Mouse (Mus musculus) spleen, embryonic (tissue): ENCODE measurements around the gene Ctc1.
"Not testable (repeated sequence)": the region's sequence is repeated elsewhere in the genome, so short reads cannot be mapped to it uniquely, and the experiment has no call there.

Experiments used
- CTCF ChIA-PET: fragments of 350-600 bp; sonication (Branson Sonifier 250); formaldehyde crosslinking; loops from one replicate; lab custom pipeline; 2022; lab: Charles Lee

Gene Ctc1

DNA sequence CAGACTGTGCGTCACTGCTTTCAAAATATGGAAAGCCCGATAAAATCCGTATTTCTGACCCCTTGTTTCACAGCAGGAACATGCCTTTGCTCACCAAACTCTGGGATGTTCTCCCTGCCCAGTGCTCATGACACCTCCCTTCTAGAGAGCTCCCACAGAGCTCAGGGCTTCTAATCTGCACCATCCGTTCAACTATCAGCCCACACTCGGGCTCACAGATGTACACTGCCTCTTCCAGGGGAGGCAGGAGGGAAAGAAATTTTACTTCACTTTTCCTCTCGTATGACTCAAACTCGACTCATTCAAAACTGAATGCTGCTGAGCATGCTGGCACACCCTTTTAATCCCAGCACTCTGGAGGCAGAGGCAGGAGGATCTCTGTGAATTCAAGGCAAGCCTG is 10.5 kb upstream of the Ctc1 start:
- CTCF ChIA-PET = interaction anchor here (0.6 kb wide), 1 partner anchor 193 kb away, joined by 3 read pairs; no protein-coding TSS in a partner anchor

GRCm38 (mm10) chr11:69006575-69006974 is 9.1 kb upstream of the Ctc1 start:
- CTCF ChIA-PET = interaction anchor here (0.5 kb wide), 1 partner anchor 982 kb away, joined by 3 read pairs; no protein-coding TSS in a partner anchor

DNA sequence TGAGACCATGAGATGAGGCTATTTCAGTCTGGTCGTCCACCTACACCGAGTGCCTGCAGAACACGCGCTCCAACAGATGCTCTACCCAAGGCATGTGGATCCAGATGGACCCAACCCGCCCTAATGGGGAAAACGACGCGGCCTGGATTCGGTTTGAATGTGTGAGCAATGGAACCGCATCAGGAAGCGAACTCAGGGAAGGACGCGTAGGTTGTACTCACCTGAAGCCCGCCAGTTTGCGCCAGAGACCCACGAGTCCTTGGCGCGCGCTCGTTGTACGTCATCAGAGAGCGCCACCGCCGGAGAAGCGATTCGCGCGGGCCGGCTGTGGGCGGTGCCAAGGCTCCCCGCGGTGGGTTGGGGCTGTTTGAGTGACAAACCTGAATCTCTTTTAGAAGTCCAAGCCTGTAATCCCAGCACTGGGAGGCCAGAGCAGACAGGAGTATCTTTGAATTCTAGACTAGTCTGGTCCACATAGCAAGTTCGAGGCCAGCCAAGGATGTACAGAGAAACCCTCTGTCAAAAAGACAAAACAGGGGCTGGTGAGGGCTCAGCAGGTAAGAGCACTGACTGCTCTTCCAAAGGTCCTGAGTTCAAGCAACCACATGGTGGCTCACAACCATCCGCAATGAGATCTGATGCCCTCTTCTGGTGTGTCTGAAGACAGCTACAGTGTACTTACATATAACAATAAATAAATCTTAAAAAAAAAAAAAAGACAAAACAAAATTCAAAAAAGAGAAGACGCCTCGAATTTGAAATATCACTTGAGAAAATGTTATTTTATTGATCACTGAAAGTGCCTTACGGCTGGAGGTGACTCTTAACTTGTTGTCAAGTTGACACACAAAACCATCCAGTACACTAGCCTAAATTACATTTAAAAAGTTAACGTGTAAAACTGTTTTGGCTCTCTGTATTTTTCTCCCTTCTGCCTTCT is 7.3 kb upstream of the Ctc1 start, which contains the start of gene Pfas:
Gene Pfas (minus strand): TSS at position 279 of the 940 bp plus-strand sequence.
- CTCF ChIA-PET = no interaction called here

DNA sequence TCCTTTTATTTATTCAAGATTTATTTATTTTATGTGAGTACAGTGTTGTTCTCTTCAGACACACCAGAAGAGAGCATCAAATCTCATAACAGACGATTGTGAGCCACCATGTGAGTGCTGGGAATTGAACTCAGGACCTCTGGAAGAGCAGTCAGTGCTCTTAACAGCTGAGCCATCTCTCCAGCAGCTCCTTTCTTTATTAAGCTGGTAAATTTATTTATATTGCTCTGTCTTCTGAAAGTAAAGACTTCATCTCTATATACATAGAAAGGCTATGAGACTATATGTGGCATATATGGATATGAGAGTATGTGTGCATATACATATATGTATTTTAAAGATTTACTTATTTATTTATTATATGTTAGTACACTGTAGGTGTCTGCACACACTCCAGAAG is 6.2 kb upstream of the Ctc1 start:
- CTCF ChIA-PET = interaction anchor here (0.7 kb wide), 2 partner anchors 28 to 1956 kb away, joined by 3 to 5 read pairs; no protein-coding TSS in a partner anchor

DNA sequence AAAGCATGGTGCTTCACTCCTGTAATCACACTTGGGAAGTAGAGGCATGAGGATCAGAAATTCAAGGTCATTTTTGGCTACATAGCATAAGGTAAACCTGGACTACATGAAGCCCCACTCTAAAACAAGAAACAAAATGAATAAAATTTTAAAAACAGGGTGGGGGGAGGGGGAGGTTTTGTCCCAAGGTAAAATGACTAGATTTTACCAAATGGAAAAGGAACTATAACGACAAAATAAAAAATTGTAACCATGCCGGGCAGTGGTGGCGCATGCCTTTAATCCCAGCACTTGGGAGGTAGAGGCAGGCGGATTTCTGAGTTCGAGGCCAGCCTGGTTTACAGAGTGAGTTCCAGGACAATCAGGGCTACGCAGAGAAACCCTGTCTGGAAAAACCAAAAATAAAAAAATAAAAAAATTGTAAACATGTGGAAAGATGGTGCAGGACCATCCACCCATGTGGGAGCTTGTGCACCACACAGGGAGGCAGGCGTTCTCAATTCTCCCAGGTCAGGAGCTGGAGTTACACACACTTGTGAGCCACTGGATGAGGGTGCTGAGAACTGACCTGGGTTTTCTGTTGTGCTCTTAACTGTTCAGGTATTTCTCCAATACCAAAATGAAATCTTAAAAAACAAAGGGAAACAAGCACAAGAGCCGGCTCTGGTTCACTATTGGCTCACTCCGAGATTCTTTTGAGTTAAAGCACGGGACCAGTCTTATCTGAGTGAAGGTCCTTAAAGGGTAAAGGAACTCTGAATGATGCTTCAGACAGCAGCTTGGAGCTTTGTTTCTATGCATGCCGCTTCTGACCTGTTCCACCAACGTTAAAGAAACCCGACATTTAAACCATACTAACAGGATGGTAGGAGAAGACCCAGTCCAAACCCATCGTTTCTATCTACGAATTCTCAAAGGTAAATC is 5.0 kb upstream of the Ctc1 start:
- CTCF ChIA-PET = no interaction called here

GRCm38 (mm10) chr11:69011445-69011844 is 4.3 kb upstream of the Ctc1 start:
- CTCF ChIA-PET = not testable (repeated sequence)

DNA sequence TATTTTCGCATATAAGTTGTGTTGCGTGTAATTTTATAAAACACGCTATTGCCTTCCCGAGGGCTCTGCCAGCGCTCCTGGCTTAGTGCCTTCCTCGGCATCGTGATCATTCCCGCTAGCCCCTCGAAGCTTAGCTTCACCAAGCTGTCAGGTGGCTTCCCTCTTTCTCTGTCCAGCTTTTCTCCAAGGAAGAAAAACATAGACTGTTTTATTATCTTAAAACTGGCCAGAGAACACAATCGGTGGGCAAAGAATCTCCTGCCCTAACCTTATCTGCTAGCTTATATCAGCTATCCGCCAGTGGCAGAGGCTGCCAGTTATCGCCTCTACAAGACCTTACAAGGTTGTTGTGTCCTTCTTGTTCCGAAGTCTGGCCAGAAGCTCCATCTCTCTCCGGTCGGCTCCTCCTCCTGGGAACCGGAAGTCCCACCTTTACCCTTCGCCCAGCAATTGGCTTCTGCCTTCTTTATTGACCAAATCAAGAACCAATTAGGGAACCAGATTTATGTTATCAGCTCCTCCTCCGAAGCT is 3.6 kb upstream of the Ctc1 start:
- CTCF ChIA-PET = interaction anchor here (1.1 kb wide), 1 partner anchor 17 kb away, joined by 3 read pairs; no protein-coding TSS in a partner anchor

DNA sequence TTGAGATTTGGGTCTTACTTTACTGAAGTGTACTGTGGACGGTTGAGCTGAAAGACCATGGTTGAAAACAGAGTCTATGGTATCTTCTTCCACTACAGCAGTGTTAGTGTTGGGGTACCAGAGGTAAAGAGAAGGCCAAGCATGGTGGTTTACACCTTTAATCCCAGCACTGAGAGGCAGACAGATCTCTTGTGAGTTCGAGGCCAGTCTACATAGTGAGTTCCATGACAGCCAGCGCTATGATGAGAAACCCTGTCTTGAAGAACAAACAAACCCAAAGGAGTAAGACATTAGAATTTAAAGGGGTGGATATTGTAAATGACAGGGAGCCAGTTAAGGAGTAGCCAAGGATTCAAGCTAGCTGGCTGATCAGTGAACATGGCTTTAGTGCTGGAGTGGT is 1.0 kb downstream of the Ctc1 start:
- CTCF ChIA-PET = interaction anchor here (0.5 kb wide), 1 partner anchor 44 kb away, joined by 4 read pairs; no protein-coding TSS in a partner anchor

- CTCF ChIA-PET = no interaction called here
These were observed 5.0 kb downstream of the Ctc1 start for GRCm38 (mm10) chr11:69020691-69021090.

GRCm38 (mm10) chr11:69026562-69026961 is 10.9 kb downstream of the Ctc1 start:
- CTCF ChIA-PET = no interaction called here

DNA sequence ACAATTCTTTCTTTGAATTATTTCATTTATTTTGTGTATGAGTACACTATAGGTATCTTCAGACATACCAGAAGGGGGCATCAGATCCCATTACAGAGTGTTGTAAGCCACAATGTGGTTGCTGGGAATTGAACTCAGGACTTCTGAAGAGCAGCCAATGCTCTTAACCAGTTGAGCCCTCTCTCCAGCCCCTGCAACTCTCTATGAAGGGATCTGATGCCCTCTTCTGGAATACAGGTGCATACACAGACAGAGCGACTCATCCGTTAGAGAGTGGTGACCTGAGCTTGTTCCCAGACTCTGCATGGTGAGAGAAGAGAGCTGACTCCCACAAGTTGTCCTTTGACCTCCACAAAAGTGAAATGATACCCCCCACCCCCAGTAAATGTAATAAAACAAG is 13.1 kb downstream of the Ctc1 start:
- CTCF ChIA-PET = interaction anchor here (0.7 kb wide), 1 partner anchor 30 kb away, joined by 6 read pairs; no protein-coding TSS in a partner anchor

DNA sequence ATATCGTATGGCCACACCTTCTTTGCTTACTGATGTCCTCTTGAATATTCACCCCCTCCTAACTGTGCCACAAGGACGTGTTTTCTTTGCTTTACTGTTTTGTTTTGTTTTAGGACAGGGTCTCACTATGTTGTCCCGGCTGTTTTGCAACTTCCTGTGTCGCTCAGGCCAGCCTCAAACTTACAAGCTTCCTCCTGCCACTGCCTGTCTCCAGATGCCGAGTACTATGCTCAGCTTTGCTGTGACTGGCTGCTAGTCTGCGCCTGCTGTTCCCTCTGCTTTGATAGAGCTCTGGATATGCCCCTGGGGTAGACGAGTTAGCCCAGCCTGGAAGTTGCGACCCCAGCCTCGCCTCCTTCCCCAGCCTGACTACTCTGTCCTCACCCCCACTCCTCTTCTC is 17.8 kb downstream of the Ctc1 start:
- CTCF ChIA-PET = interaction anchor here (0.5 kb wide), 1 partner anchor 20 kb away, joined by 3 read pairs; no protein-coding TSS in a partner anchor

DNA sequence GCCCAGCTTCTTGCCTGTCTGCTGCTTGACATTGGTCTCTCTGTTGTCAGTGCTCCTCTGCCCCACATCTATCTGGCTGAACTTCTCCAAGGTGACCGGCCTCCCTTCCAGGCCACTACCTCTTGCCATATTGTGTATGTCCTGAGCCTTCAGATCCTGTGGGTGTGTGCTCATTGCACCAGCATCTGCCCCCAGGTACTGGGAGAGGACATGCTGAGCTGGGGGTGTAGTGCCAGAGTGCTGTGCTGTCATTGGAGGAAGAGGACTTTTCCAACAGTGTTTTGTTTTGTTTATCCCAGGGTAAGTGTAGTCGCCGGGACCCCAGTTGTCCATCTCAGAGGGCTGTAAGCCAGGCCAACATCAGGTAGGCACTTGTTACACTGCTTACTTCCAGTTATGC is 18.9 kb downstream of the Ctc1 start:
- CTCF ChIA-PET = no interaction called here

DNA sequence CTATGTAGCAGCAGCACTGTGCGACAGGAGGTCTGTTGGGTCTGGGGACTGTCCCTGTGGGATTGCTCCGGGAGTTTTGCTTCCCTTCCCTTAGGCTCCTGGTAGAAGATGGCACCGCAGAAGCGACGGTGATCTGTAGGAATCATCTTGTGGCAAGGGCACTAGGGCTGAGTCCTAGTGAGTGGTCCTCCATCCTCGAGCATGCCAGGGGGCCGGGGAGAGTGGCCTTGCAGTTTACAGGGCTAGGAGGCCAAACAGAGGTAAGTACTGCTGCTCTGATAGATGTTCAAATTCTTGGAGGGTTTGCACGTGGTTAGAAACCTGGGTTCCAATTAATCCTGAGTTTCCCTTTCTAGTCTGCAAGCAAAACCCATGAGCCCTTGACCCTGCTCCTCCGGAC is 19.7 kb downstream of the Ctc1 start:
- CTCF ChIA-PET = interaction anchor here (0.7 kb wide), 1 partner anchor 110 kb away, joined by 3 read pairs; no protein-coding TSS in a partner anchor

GRCm38 (mm10) chr11:69035849-69036248 is 20.1 kb downstream of the Ctc1 start:
- CTCF ChIA-PET = no interaction called here

GRCm38 (mm10) chr11:69036486-69037230 is 20.9 kb downstream of the Ctc1 start:
- CTCF ChIA-PET = no interaction called here

DNA sequence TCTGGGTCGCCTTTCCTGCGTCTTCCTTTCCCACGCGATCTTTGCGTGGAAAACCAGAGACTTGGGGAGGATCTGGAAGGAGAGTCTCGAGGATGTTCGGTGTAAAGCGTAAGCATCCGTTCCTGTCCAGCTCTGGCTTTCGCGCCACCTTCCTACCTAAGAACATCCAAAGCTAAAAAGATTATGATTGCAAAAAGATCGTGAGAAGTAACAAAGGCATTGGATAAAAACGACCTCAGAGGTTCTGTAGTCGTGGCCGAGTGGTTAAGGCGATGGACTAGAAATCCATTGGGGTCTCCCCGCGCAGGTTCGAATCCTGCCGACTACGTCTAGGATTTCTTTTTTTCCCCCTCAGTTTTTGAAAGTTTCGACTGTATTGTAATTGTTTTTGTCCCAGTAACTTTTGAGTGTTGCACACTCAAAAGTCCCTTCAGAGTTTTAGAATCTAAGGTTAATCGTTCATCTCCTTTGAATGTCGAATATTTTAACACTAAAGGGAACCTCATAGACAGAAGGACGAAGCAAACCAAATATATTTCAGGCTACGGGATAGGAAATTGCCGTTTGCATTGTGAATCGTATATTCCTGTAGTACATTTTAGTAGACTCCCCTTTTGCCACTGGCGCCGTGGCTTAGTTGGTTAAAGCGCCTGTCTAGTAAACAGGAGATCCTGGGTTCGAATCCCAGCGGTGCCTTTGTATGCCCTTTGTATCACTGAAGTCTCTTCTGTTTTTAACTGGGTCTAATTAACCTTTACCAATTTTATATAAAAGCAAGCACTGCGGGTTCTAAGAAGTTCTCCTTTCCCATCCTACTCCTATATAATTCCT is 21.7 kb downstream of the Ctc1 start:
- CTCF ChIA-PET = no interaction called here

- CTCF ChIA-PET = no interaction called here
These were observed 22.5 kb downstream of the Ctc1 start for GRCm38 (mm10) chr11:69038173-69038572.
